Mouse (Mus musculus): ENCODE measurements around the gene Speg. TPM values are rescaled to one million over a fixed set of nuclear protein-coding genes. Genes with fewer than 3 reads are reported as not detected.

The Speg gene
- total and polyA plus RNA-seq, 3 experiments: 109 to 135 (median 131) TPM

DNA sequence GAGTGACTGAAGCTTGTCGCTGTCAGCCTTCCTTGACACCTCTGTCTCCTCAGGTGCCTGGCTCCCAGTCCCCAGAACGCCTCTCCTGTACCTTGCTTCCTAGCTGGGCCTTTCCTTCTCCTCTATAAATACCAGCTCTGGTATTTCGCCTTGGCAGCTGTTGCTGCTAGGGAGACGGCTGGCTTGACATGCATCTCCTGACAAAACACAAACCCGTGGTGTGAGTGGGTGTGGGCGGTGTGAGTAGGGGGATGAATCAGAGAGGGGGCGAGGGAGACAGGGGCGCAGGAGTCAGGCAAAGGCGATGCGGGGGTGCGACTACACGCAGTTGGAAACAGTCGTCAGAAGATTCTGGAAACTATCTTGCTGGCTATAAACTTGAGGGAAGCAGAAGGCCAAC is 15.8 kb upstream of the Speg start:
- intact Hi-C loops (cut with DNase I): loop anchor here (2.0 kb wide), 1 partner anchor 15 kb away; no protein-coding TSS in a partner anchor
- peak overlapping the region; percentile 91 for H3K27ac ChIP-seq
- peaks cover 2% of the 10 kb centered on the region; the same call in 1 of the 2 replicates for H3K79me2 ChIP-seq (replicated peaks; ENCODE audit: control insufficient read depth, insufficient read depth, low read length)
- peak overlapping the region; percentile 23; the same call in 1 of the 2 replicates for H3K4me3 ChIP-seq
- DNase-seq: peak in 1 of 2 experiments; percentile 65
- 54% methylated on average over 13 of the region's 13 CpGs for WGBS
- no peaks in the 10 kb centered on the region for H3K27me3 ChIP-seq (ENCODE audit: control insufficient read depth, insufficient read depth, low read length)
- peaks cover 3% of the 10 kb centered on the region for H3K4me1 ChIP-seq (ENCODE audit: control insufficient read depth, insufficient read depth, low read length)
- no peak for TF ChIP-seq EP300 (IDR thresholded peaks at IDR 0.05; ENCODE audit: insufficient read depth, low read depth, low read length)
- no peak for TF ChIP-seq CTCF (IDR thresholded peaks at IDR 0.05)
- peak; percentile 17; the same call in 1 of the 2 replicates for TF ChIP-seq POLR2A (IDR thresholded peaks at IDR 0.05; ENCODE audit: insufficient read depth, low read depth, low read length)
- peaks cover 2% of the 10 kb centered on the region; the same call in 1 of the 2 replicates for H3K36me3 ChIP-seq (ENCODE audit: control insufficient read depth, insufficient read depth, low read length)
- H3K9ac ChIP-seq (ENCODE audit: low read depth, low read length): no peak overlapping the region

DNA sequence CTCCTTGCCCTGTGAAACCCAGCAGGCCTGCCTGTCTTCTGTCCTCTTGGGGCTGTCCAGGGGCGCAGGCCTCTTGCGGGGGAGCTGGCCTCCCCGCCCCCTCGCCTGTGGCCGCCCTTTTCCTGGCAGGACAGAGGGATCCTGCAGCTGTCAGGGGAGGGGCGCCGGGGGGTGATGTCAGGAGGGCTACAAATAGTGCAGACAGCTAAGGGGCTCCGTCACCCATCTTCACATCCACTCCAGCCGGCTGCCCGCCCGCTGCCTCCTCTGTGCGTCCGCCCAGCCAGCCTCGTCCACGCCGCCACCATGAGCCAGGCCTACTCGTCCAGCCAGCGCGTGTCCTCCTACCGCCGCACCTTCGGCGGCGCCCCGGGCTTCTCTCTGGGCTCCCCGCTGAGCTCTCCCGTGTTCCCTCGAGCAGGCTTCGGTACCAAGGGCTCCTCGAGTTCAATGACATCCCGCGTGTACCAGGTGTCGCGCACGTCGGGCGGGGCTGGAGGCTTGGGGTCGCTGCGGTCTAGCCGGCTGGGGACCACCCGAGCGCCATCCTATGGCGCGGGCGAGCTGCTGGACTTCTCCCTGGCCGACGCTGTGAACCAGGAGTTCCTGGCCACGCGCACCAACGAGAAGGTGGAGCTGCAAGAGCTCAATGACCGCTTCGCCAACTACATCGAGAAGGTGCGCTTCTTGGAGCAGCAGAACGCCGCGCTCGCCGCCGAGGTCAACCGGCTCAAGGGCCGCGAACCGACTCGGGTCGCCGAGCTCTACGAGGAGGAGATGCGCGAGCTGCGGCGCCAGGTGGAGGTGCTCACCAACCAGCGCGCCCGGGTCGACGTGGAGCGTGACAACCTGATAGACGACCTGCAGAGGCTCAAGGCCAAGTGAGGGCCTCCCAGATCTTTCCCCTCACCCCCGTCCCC is 14.7 kb upstream of the Speg start, which contains the start of gene Des:
TSS of gene Des (plus strand) at position 218 of the 920 bp plus-strand sequence.
- 5% methylated on average over 80 of the region's 80 CpGs for WGBS
- Histone ChIP-seq H3K27ac (peak within 1 kb of the TSS; percentile 91), H3K79me2 (replicated peaks; ENCODE audit: control insufficient read depth, insufficient read depth, low read length) (peaks cover 2% of the 10 kb centered on the region; the same call in 1 of the 2 replicates), H3K27me3 (ENCODE audit: control insufficient read depth, insufficient read depth, low read length) (no peaks in the 10 kb centered on the region), H3K36me3 (ENCODE audit: control insufficient read depth, insufficient read depth, low read length) (peaks cover 6% of the 10 kb centered on the region), H3K4me1 (ENCODE audit: control insufficient read depth, insufficient read depth, low read length) (peaks cover 3% of the 10 kb centered on the region), H3K9ac (ENCODE audit: low read depth, low read length) (peak within 1 kb of the TSS; percentile 80), H3K4me3 (peak within 1 kb of the TSS; percentile 62)
- TF ChIP-seq EP300 (IDR thresholded peaks at IDR 0.05; ENCODE audit: insufficient read depth, low read depth, low read length) (0 out of 2 replicates have a peak, but pooled peaks have one; percentile 54), CTCF (IDR thresholded peaks at IDR 0.05) (no peak), POLR2A (IDR thresholded peaks at IDR 0.05; ENCODE audit: insufficient read depth, low read depth, low read length) (peak; percentile 91)
- peak; percentile 84 to 89 for DNase-seq
- intact Hi-C loops (cut with DNase I): no loop called here

DNA sequence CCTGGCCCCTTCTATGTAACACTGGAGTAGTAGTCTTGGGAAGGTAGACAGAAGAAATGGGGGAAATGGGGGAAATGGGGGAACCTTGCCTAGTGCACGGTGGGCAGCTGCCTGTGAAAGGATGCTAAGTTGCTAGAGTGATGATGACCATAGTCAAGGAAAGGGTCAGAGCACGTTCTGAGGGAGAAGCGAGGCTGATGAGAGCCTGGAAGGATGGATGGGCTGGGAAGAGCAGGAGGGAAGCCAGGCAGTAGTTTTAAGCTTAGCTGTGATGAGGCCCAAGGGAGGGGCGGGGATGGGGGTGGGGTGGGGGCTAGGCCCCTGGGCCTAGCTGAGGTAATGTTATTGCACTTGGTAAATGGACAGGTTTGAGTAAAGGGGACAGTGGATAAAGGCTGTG is 14.0 kb upstream of the Speg start:
- no peak for TF ChIP-seq EP300 (IDR thresholded peaks at IDR 0.05; ENCODE audit: insufficient read depth, low read depth, low read length)
- TF ChIP-seq CTCF (IDR thresholded peaks at IDR 0.05): no peak
- no peak for TF ChIP-seq POLR2A (IDR thresholded peaks at IDR 0.05; ENCODE audit: insufficient read depth, low read depth, low read length)
- no peak for DNase-seq
- 37% methylated on average over 4 of the region's 4 CpGs for WGBS

DNA sequence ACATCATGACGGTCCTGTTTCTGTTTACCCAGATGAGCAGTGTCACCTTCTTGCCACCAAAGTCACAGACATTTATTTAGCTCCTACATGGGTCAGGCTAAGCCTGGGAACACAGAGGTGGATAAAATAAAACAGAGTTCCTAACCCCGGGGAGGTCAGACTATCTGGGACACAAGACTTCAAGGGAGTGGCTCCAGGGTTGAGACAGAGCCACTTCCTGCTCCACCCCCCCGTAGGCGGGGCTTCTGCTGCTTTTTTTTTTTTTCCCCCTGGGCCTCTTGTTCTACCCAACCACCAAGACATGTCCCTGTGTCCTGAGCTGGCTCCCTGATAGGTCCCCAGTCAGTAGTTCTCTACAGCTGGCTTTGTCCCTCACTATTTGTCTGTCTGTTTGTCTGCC is 13.3 kb upstream of the Speg start:
- WGBS: 15% methylated on average over 4 of the region's 4 CpGs
- TF ChIP-seq CTCF (IDR thresholded peaks at IDR 0.05) (no peak), POLR2A (IDR thresholded peaks at IDR 0.05; ENCODE audit: insufficient read depth, low read depth, low read length) (peak; percentile 63), EP300 (IDR thresholded peaks at IDR 0.05; ENCODE audit: insufficient read depth, low read depth, low read length) (no peak; the same call in 1 of the 2 replicates)
- Histone ChIP-seq H3K27ac (peak overlapping the region; percentile 91), H3K79me2 (replicated peaks; ENCODE audit: control insufficient read depth, insufficient read depth, low read length) (peaks cover 2% of the 10 kb centered on the region; the same call in 1 of the 2 replicates), H3K9ac (ENCODE audit: low read depth, low read length) (peak overlapping the region; percentile 80), H3K4me1 (ENCODE audit: control insufficient read depth, insufficient read depth, low read length) (peaks cover 3% of the 10 kb centered on the region), H3K36me3 (ENCODE audit: control insufficient read depth, insufficient read depth, low read length) (peaks cover 6% of the 10 kb centered on the region), H3K27me3 (ENCODE audit: control insufficient read depth, insufficient read depth, low read length) (no peaks in the 10 kb centered on the region), H3K4me3 (peak overlapping the region; percentile 62)
- peak; percentile 55 to 73 for DNase-seq
- intact Hi-C loops (cut with DNase I): no loop called here

More for the DNA sequence above, 14.0 kb upstream of the Speg start:
- Histone ChIP-seq H3K9ac (ENCODE audit: low read depth, low read length) (peak overlapping the region; percentile 80), H3K4me3 (peak overlapping the region; percentile 62), H3K27ac (peak overlapping the region; percentile 91), H3K79me2 (replicated peaks; ENCODE audit: control insufficient read depth, insufficient read depth, low read length) (peaks cover 2% of the 10 kb centered on the region; the same call in 1 of the 2 replicates), H3K36me3 (ENCODE audit: control insufficient read depth, insufficient read depth, low read length) (peaks cover 6% of the 10 kb centered on the region), H3K4me1 (ENCODE audit: control insufficient read depth, insufficient read depth, low read length) (peaks cover 3% of the 10 kb centered on the region), H3K27me3 (ENCODE audit: control insufficient read depth, insufficient read depth, low read length) (no peaks in the 10 kb centered on the region)
- intact Hi-C loops (cut with DNase I): no loop called here

DNA sequence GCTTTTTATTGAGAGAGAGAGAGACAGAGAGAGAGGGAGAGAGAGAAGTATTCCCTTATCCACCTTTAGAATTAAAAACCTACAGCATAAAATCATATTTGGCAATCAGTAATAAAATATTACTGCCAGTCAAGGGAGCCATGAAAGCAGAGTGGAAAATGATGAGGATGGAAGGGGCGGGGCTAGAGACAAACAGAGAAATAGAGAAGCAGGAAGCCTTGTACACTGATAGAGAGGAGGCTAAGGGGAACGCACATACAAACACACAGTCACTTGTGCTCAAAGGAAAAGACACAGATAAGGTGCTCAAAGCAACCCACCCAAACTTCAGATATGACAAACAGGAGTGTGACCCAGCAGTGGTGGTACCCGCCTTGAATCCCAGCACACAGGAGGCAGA is 11.2 kb upstream of the Speg start:
- Histone ChIP-seq H3K27ac (no peak overlapping the region), H3K4me1 (ENCODE audit: control insufficient read depth, insufficient read depth, low read length) (peaks cover 1% of the 10 kb centered on the region), H3K79me2 (replicated peaks; ENCODE audit: control insufficient read depth, insufficient read depth, low read length) (peaks cover 2% of the 10 kb centered on the region; the same call in 1 of the 2 replicates), H3K36me3 (ENCODE audit: control insufficient read depth, insufficient read depth, low read length) (peaks cover 6% of the 10 kb centered on the region), H3K27me3 (ENCODE audit: control insufficient read depth, insufficient read depth, low read length) (no peaks in the 10 kb centered on the region), H3K4me3 (no peak overlapping the region), H3K9ac (ENCODE audit: low read depth, low read length) (no peak overlapping the region)
- DNase-seq: no peak
- no peak for TF ChIP-seq EP300 (IDR thresholded peaks at IDR 0.05; ENCODE audit: insufficient read depth, low read depth, low read length)
- no peak for TF ChIP-seq CTCF (IDR thresholded peaks at IDR 0.05)
- TF ChIP-seq POLR2A (IDR thresholded peaks at IDR 0.05; ENCODE audit: insufficient read depth, low read depth, low read length): no peak
- intact Hi-C loops (cut with DNase I): no loop called here
- WGBS: 46% methylated on average over 3 of the region's 3 CpGs
